Mouse (Mus musculus): ENCODE measurements around the gene Spp2.
A peak's percentile ranks its signal among the peaks of the same experiment; 100 is the strongest.

Gene Spp2

DNA sequence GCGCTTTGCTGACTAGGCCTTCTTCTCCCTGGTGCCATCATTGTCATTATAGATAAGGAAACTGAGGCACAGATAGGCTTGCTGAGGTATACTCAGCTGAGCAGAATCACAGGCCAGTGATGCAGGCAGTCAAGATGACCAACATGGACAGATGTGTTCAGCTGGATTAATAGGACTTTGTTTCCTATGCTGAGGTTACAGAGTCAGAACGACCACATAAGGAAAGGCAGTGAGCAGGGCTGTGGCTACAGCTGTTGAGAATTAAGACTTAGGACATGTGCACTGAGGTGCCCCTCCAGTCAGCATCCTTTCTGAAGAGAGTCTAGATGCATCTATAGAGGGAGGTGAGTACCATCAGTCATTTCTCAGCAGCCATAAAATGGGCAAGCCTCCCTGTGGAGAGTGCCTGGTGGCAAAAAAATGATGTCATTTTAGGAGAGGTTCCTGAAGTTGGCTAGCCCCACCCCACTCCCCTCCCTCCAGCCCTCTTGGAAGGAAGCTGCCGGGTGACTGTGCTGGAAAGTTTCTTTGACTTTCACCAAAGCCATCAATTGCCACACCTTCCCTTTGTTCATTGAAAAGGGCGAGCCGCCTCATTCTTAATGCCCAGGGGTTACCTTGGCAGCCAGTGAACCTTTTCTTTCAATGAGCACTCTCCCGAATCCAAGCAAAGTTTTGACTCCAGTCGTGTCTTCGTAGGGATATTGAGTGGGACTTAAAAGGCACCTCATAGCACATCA is 59.7 kb downstream of the Spp2 start:
- DNase-seq (ENCODE audit: extremely low spot score, low spot score), result no peak

DNA sequence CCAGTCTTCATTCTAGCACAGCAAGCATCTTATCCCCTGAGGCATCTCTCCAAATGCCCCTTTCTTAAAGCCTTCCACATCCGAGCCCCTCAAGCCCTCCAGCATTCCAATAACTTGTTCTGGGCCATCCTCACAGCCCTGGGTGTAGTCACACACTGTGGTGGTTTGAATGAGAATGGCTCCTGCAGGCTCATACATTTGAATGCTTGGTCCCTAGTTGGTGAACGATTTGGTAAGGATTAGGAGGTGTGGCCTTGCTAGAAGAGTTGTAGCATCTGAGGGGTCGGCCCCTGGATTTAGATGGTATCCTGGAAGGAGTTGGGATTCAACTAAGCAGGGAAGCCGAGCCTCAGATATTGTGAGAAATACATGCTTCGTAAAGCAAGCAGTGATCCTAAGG is 61.1 kb downstream of the Spp2 start:
- no peak for DNase-seq (ENCODE audit: extremely low spot score, low spot score)

DNA sequence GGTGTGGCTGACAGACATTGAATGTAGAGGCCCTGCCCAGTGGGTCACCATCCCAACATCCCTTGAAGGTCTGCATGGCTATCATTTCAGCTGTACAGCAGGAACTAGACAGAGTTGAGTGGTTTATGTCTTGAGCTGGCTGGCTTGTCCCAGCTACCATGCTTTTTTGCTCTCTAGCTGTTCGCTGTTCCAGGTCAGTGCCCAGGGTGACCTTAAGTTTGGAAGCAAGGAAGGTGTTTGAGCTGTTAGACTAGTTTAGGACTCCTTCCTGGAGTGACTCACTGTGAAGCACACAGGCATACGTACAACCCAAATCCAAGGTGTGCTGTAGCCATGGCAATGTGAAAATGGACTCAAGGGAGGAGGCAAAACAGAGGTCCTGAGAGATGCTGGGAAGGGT is 61.6 kb downstream of the Spp2 start:
- DNase-seq (ENCODE audit: extremely low spot score, low spot score), result no peak

DNA sequence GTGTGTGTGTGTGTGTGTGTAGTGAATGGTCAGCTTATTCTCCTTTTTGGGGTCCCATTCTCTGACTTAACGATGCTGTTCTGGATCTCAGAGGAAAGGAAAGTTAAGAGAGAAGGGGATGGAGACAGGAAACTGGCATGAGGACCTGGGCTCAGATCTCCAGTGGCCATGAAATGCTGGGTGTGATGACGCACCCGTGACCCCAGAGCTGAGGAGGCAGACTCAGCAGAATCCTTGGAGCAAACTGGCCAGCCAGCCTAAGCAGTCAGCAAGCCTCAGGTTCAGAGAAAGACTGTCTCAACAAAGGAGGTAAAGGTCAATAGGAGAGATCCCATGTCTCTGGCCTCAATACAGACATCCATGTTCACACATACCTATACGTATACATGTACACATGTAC is 63.0 kb downstream of the Spp2 start:
- DNase-seq (ENCODE audit: extremely low spot score, low spot score), result no peak

GRCm38 (mm10) chr1:88472258-88472657 is 65.5 kb downstream of the Spp2 start:
- DNase-seq (ENCODE audit: extremely low spot score, low spot score), result no peak

DNA sequence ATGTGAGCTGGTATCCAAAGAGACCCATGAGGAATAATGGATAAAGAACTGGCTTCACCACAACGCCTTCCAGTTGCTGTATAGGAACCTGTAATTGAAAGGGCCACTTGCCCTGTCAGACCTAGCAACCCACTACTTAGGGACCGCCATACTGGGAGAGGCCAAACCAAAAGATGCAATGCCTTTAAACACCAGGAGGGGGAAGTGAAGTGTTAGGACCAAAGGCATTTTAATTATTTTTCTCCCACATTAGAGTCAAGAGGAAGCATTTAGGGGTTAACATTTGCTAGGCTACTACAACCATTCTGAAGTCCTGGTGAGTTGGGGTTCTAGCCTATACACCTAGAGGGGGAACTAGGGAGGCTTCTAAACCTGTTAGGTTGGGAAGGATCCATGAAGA is 67.1 kb downstream of the Spp2 start:
- DNase-seq (ENCODE audit: extremely low spot score, low spot score), result no peak

GRCm38 (mm10) chr1:88474598-88474997 is 67.8 kb downstream of the Spp2 start:
- peak; percentile 54 for DNase-seq (ENCODE audit: extremely low spot score, low spot score)

DNA sequence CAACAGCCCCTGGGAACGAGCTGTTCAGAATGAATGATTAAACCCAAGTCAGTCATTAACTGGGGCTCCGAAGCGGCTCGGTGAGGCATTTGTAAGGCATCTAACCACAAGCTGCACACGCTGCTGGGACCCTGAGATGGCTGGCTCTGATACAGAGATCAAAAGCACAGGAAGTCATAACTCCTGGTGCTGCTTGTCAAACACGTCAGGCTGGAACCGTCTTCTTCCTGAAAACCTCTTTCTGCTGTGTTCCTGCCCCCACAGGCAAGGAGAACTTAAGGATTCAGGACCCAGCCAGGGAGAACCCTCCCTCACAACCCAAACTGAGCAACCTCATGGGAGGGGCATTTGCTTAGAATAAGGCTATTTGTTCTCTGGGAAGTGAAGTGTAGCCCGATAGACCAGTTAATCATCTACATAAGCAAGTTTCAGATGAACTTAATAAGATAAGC is 68.8 kb downstream of the Spp2 start:
- DNase-seq (ENCODE audit: extremely low spot score, low spot score), result peak; percentile 53
